In the genomic region with DNA sequence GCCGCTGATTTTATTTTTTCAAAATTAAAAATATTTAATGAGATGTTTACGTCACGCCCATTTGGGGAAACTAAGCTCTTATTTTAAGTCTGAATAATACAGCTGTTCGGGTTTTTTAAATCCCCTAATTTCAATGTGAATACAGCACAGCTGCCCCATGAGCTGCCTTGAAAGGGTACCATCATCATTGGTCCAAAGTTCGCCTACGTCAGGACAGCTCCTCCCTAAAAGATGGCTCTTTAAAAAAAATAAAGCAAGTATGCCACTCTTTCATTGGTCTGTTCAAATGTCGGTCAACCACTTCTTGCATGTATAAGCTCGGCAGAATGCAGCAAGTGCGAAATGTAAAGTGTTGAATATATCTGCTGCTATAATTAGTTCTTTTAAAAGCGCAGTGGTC, we compare ENCODE assay signal across 25 mouse cellular contexts.
DNase-seq lines count a peak whose midpoint lies in the region; ATAC-seq and TF ChIP-seq lines count a peak whose summit lies in the region.
"Had no signal": no experiment of that assay in that cellular context is flagged by ENCODE, and none has a peak within 500 bp of the region (broad histone marks: within the 10 kb centered on the region; RNA-seq: fewer than 3 reads in every experiment).

No protein-coding gene starts in this region.

- no peaks in the 10 kb centered on the region for H3K27me3 ChIP-seq in forebrain, embryonic 13.5 days
- H3K27me3 ChIP-seq in forebrain, embryonic 11.5 days (ENCODE audit: control insufficient read depth, insufficient read depth, low read length): no peaks in the 10 kb centered on the region
- no peaks in the 10 kb centered on the region for H3K27me3 ChIP-seq in forebrain, postnatal 0 days (ENCODE audit: insufficient read depth, low read length)
- H3K27me3 ChIP-seq: embryonic facial prominence, embryonic 12.5 days; embryonic facial prominence, embryonic 15.5 days; hindbrain, embryonic 12.5 days; hindbrain, embryonic 15.5 days had no signal

- H3K4me2 ChIP-seq in forebrain, embryonic 13.5 days: no peak overlapping the region
- no peak overlapping the region for H3K4me2 ChIP-seq in forebrain, embryonic 11.5 days (ENCODE audit: low read depth, low read length, severe bottlenecking)
- no peak overlapping the region for H3K4me2 ChIP-seq in forebrain, postnatal 0 days (ENCODE audit: low read depth)
- H3K4me2 ChIP-seq: embryonic facial prominence, embryonic 12.5 days; embryonic facial prominence, embryonic 15.5 days; heart, embryonic 11.5 days; hindbrain, embryonic 12.5 days; hindbrain, embryonic 15.5 days had no signal

- DNase-seq in forebrain, embryonic 11.5 days (ENCODE audit: low spot score): no peak
- no peak for DNase-seq in frontal cortex, postnatal 10 days (ENCODE audit: low spot score in 2 of 2)
- DNase-seq in brain, adult 2 months (ENCODE audit: low read depth, low spot score): peak; percentile 16
- no peak for DNase-seq in forebrain, postnatal 0 days
- no peak for DNase-seq in ovary, postnatal 14 days (ENCODE audit: low spot score)
- DNase-seq in urinary bladder, postnatal 14 days (ENCODE audit: low spot score): no peak
- DNase-seq: adrenal gland, adult 2 months; adrenal gland, postnatal 14 days; cerebellum, adult 2 months; cerebellum, adult 9-11 months; cerebellum, postnatal 25 days; gastrocnemius, postnatal 10 days; heart, adult 11 months; kidney, adult 2 months had no signal

- WGBS in forebrain, embryonic 13.5 days: 74% methylated on average over 10 of the region's 10 CpGs
- 88% methylated on average over 10 of the region's 10 CpGs for WGBS in forebrain, embryonic 11.5 days
- 76% methylated on average over 10 of the region's 10 CpGs for WGBS in forebrain, postnatal 0 days

- no peaks in the 10 kb centered on the region for H3K36me3 ChIP-seq in forebrain, embryonic 13.5 days (ENCODE audit: poor library complexity, severe bottlenecking)
- H3K36me3 ChIP-seq in forebrain, embryonic 11.5 days (ENCODE audit: control insufficient read depth, insufficient read depth, low read length): no peaks in the 10 kb centered on the region
- H3K36me3 ChIP-seq in forebrain, postnatal 0 days (ENCODE audit: insufficient read depth): no peaks in the 10 kb centered on the region
- H3K36me3 ChIP-seq: embryonic facial prominence, embryonic 12.5 days; embryonic facial prominence, embryonic 15.5 days; G1E; hindbrain, embryonic 12.5 days; hindbrain, embryonic 15.5 days had no signal

- no peak overlapping the region for H3K4me3 ChIP-seq in forebrain, embryonic 13.5 days
- no peak overlapping the region for H3K4me3 ChIP-seq in forebrain, embryonic 11.5 days (ENCODE audit: low read depth, low read length)
- H3K4me3 ChIP-seq in forebrain, postnatal 0 days (ENCODE audit: low read depth, low read length): no peak overlapping the region
- H3K4me3 ChIP-seq: embryonic facial prominence, embryonic 12.5 days; embryonic facial prominence, embryonic 15.5 days; erythroblast, embryonic 14.5 days; hindbrain, embryonic 12.5 days; hindbrain, embryonic 15.5 days had no signal

- H3K9me3 ChIP-seq in forebrain, embryonic 13.5 days (replicated peaks): no peaks in the 10 kb centered on the region
- H3K9me3 ChIP-seq in forebrain, embryonic 11.5 days (ENCODE audit: control insufficient read depth, low read length): no peaks in the 10 kb centered on the region
- H3K9me3 ChIP-seq in forebrain, postnatal 0 days (ENCODE audit: low read length): no peaks in the 10 kb centered on the region
- H3K9me3 ChIP-seq: embryonic facial prominence, embryonic 12.5 days; embryonic facial prominence, embryonic 15.5 days; G1E; hindbrain, embryonic 12.5 days; hindbrain, embryonic 15.5 days had no signal

- H3K4me1 ChIP-seq in forebrain, embryonic 13.5 days: peaks cover 5% of the 10 kb centered on the region; the same call in 1 of the 2 replicates
- no peaks in the 10 kb centered on the region for H3K4me1 ChIP-seq in forebrain, embryonic 11.5 days (replicated peaks; ENCODE audit: control insufficient read depth, insufficient read depth, low read length)
- H3K4me1 ChIP-seq in forebrain, postnatal 0 days (ENCODE audit: insufficient read depth): no peaks in the 10 kb centered on the region
- H3K4me1 ChIP-seq: embryonic facial prominence, embryonic 12.5 days; embryonic facial prominence, embryonic 15.5 days; hindbrain, embryonic 12.5 days; hindbrain, embryonic 15.5 days had no signal

- peak; percentile 56 for ATAC-seq in forebrain, embryonic 13.5 days
- no peak for ATAC-seq in forebrain, embryonic 11.5 days (replicated peaks; ENCODE audit: low FRiP score)
- ATAC-seq in frontal cortex, adult (ENCODE audit: low TSS enrichment): peak; percentile 31; the same call in 1 of the 2 replicates
- peak; percentile 73 for ATAC-seq in forebrain, postnatal 0 days
- ATAC-seq: intestine, postnatal 0 days; Patski had no signal

- H3K9ac ChIP-seq in forebrain, embryonic 13.5 days: no peak overlapping the region
- H3K9ac ChIP-seq in forebrain, embryonic 11.5 days (ENCODE audit: low read length): no peak overlapping the region
- no peak overlapping the region for H3K9ac ChIP-seq in forebrain, postnatal 0 days
- H3K9ac ChIP-seq: embryonic facial prominence, embryonic 12.5 days; embryonic facial prominence, embryonic 15.5 days; hindbrain, embryonic 12.5 days; hindbrain, embryonic 15.5 days had no signal

- H3K27ac ChIP-seq in forebrain, embryonic 13.5 days: no peak overlapping the region
- H3K27ac ChIP-seq in forebrain, embryonic 11.5 days (ENCODE audit: low read depth, low read length): no peak overlapping the region
- H3K27ac ChIP-seq in forebrain, postnatal 0 days (ENCODE audit: low read depth, low read length): no peak overlapping the region
- H3K27ac ChIP-seq: embryonic facial prominence, embryonic 12.5 days; embryonic facial prominence, embryonic 15.5 days; hindbrain, embryonic 12.5 days; hindbrain, embryonic 15.5 days had no signal

- TF ChIP-seq CTCF in forebrain, postnatal 0 days (IDR thresholded peaks at IDR 0.05; ENCODE audit: low read depth): no peak
